Mouse (Mus musculus) heart, embryonic 12.5 days (tissue): ENCODE measurements at regions not wholly inside any gene's neighbourhood (a gene's known extent, or its start where the extent isn't known, plus 50 kb on each side); places are given as distances from the start of the nearest gene placed in this dataset.
"Not testable (repeated sequence)": the region's sequence is repeated elsewhere in the genome, so short reads cannot be mapped to it uniquely, and the experiment has no call there.

Source experiments
- ATAC-seq: fragments of 200-750 bp; cut with Nextera tagmentation; 2 replicates; pipeline ENCODE4 v1.8.0; 2017; ENCODE audit warnings: moderate TSS enrichment, moderate library complexity; ENCODE audit not compliant: insufficient number of reproducible peaks, low FRiP score
- H3K27ac ChIP-seq: fragments of 300-500 bp; sonication (generic); 2 replicates; pipeline ENCODE4 v1.5.1; 2016; ENCODE audit warnings: mild to moderate bottlenecking, moderate library complexity; ENCODE audit not compliant: poor library complexity, severe bottlenecking
- H3K27me3 ChIP-seq: fragments of 300-500 bp; sonication (generic); replicated peaks from 2 replicates; pipeline ENCODE4 v1.6.1; 2016; ENCODE audit warnings: mild to moderate bottlenecking, moderate library complexity
- H3K36me3 ChIP-seq: fragments of 300-500 bp; sonication (generic); 2 replicates; pipeline ENCODE4 v1.6.1; 2016; ENCODE audit warnings: mild to moderate bottlenecking, moderate library complexity
- H3K4me1 ChIP-seq: fragments of 300-500 bp; sonication (generic); replicated peaks from 2 replicates; pipeline ENCODE4 v1.6.1; 2016; ENCODE audit warnings: mild to moderate bottlenecking
- H3K4me2 ChIP-seq: fragments of 300-500 bp; sonication (generic); 2 replicates; pipeline ENCODE4 v1.6.1; 2016; ENCODE audit warnings: mild to moderate bottlenecking, moderate library complexity
- H3K4me3 ChIP-seq: fragments of 300-500 bp; sonication (generic); 2 replicates; pipeline ENCODE4 v1.5.1; 2016; ENCODE audit warnings: mild to moderate bottlenecking
- H3K9ac ChIP-seq: fragments of 300-500 bp; sonication (generic); 2 replicates; pipeline ENCODE4 v1.6.1; 2016; ENCODE audit warnings: mild to moderate bottlenecking, moderate library complexity
- H3K9me3 ChIP-seq: fragments of 300-500 bp; sonication (generic); replicated peaks from 2 replicates; pipeline ENCODE4 v1.6.1; 2016; ENCODE audit warnings: mild to moderate bottlenecking, moderate library complexity
- WGBS: fragments of 180-500 bp; shearing (Covaris S2); methylation state at CpG from one replicate; pipeline ENCODE4 v1.1.7; 2016; 5-methylcytosine and 5-hydroxymethylcytosine counted together

DNA sequence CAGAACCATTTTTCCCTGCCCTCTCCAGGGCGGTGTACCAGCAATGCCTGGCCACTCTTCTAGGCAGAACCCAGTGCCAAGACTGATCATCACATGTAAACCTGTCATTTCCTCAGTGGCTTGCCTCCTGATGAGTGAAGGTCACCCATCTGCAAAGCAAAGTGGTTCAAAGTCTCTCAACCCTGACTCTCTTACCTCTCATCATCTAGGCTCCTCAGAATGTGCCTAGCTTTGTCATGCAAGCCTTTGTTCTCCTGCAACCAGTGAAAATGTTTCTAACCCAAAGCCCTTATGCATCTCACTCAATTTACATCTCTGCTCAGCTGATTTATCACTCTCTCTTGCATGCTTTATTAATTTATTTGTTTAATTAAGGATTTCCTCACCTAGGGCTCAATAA is 445.5 kb downstream of the Anxa1 start:
- Histone ChIP-seq H3K4me1 (no peaks in the 10 kb centered on the region), H3K4me3 (no peak overlapping the region), H3K4me2 (no peak overlapping the region), H3K9me3 (no peaks in the 10 kb centered on the region), H3K9ac (no peak overlapping the region), H3K36me3 (no peaks in the 10 kb centered on the region), H3K27me3 (no peaks in the 10 kb centered on the region), H3K27ac (no peak overlapping the region)
- ATAC-seq = no peak
- 54% methylated on average over 1 of the region's 1 CpGs for WGBS

DNA sequence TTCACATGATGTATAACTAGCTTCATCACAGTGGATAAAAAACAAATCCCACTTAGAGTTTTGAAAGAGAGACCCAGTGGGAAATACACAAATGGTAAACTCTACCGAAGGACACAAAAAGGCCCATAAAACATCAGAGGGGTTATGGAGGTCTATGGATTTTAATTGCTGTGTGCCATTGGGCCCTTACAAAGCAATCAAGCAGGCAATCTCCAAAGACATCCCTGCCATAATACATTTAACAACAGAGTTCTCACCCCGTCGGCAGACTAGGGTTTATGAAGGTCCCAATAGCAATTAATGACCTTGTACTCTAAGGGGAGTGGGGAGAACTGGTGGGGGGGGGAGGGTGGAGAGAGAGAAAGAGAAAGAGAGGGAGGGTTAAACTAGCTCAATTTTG is 448.0 kb downstream of the Anxa1 start:
- Histone ChIP-seq H3K4me2 (no peak overlapping the region), H3K4me3 (no peak overlapping the region), H3K9ac (no peak overlapping the region), H3K27me3 (no peaks in the 10 kb centered on the region), H3K27ac (no peak overlapping the region), H3K9me3 (no peaks in the 10 kb centered on the region), H3K36me3 (no peaks in the 10 kb centered on the region), H3K4me1 (no peaks in the 10 kb centered on the region)
- no peak for ATAC-seq
- WGBS = 85% methylated on average over 3 of the region's 3 CpGs

DNA sequence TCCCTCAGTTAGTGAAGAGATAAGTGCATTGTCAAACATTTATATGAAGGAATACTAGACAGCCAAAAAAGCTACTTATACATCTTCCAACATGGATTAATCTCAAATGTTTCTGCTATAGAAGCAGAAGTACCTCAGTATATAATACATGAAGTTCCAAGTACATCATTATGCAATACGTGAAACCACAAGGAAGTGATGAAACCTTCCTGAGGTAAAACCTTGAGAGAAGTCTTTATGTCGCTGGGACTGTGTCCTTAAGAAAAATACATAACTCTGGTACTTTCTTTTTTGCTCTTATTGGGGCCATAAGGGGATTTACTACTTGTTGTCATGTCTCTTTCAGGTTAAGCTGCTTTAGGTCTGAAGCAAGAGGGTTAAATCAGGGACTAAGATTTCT is 469.6 kb downstream of the Anxa1 start:
- no peaks in the 10 kb centered on the region for H3K36me3 ChIP-seq
- H3K4me2 ChIP-seq = no peak overlapping the region
- no peaks in the 10 kb centered on the region for H3K27me3 ChIP-seq
- no peak overlapping the region for H3K9ac ChIP-seq
- no peak overlapping the region for H3K27ac ChIP-seq
- no peaks in the 10 kb centered on the region for H3K4me1 ChIP-seq
- no peak for ATAC-seq
- H3K4me3 ChIP-seq = no peak overlapping the region
- 74% methylated on average over 2 of the region's 2 CpGs for WGBS
- no peaks in the 10 kb centered on the region for H3K9me3 ChIP-seq

DNA sequence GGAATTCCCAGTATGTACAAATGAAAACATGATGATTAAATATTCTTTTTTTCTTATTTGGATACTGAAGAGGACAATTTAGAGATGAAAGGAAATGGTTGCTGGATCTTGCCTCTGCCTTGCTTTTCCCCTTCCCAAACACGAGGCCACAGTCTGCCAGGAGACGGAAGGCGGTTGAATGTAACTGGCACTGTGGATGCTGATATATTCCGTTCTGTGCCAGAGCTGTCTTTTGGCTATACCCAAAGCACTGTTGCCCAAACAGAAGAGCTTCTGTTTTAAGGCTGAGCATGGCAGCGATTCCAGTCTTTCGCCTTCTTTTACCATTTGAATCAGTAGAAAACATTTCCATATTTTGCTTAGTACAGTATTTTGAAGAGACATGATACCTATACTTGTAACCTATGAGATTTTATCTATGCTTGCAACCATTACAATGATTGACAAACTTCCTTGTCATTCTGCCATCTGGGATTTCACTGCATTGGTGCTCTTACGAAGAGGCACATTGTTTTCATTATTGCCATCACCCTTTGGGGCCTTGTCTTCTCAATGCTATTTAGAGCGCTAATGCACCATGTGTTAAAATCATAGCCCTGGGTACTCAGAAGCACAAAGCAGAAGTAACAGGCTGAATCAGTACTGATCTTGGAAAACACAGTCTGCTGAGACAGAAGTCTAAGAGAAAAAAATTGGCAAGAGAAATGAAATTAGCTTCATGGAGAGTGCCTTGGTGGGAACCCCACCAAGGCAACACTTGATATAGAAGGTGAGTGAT is 504.6 kb downstream of the Anxa1 start:
- Histone ChIP-seq H3K4me1 (no peaks in the 10 kb centered on the region), H3K27ac (no peak overlapping the region), H3K4me2 (no peak overlapping the region), H3K27me3 (no peaks in the 10 kb centered on the region), H3K4me3 (no peak overlapping the region), H3K9ac (no peak overlapping the region), H3K9me3 (no peaks in the 10 kb centered on the region), H3K36me3 (no peaks in the 10 kb centered on the region)
- WGBS = 83% methylated on average over 8 of the region's 8 CpGs
- no peak for ATAC-seq

DNA sequence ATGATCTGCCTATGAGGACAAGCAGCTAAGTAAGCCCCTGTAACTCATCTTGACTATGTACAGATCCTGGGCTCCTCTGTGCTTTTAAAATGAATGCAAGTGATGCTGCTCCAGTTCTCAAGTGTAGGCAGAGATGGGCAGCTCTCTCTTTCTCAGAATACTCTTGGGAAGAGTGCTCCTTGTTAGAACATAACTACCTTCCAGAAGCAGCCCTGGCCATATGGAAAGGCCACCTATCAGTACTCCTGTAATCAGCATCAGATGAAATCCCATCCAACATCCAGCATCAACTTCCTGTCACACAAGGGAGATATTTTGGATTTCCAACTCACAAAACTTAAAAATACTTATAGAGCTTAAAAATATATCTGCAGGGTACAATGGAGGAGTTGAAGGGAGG is 509.8 kb downstream of the Anxa1 start:
- no peaks in the 10 kb centered on the region for H3K36me3 ChIP-seq
- no peak overlapping the region for H3K9ac ChIP-seq
- H3K4me1 ChIP-seq = no peaks in the 10 kb centered on the region
- ATAC-seq = no peak
- no peak overlapping the region for H3K4me3 ChIP-seq
- no peaks in the 10 kb centered on the region for H3K9me3 ChIP-seq
- H3K27ac ChIP-seq = no peak overlapping the region
- no peaks in the 10 kb centered on the region for H3K27me3 ChIP-seq
- H3K4me2 ChIP-seq = no peak overlapping the region

DNA sequence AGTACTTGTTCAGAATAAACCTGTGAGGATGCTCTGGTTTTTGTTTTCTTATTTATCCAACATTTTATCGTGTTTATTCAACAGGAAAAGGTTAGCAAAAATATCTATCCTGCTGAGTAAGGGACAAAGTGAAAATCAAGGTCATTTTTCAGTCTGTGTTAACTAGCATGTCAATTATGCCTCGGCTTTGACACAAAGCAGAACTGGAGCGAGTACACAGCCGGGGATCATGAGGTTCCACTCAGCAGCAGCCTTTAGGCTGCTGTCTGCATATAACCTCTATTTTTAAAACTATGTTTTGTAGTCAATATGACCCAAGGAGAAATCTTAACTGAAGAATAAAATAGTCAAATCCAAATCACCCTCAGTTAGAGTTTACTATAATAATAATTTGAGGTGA is 542.6 kb downstream of the Anxa1 start:
- H3K4me1 ChIP-seq = no peaks in the 10 kb centered on the region
- H3K27ac ChIP-seq = no peak overlapping the region
- H3K9ac ChIP-seq = no peak overlapping the region
- H3K4me2 ChIP-seq = no peak overlapping the region
- H3K36me3 ChIP-seq = no peaks in the 10 kb centered on the region
- no peak overlapping the region for H3K4me3 ChIP-seq
- ATAC-seq = no peak
- 43% methylated on average over 4 of the region's 4 CpGs for WGBS
- no peaks in the 10 kb centered on the region for H3K9me3 ChIP-seq
- H3K27me3 ChIP-seq = no peaks in the 10 kb centered on the region

DNA sequence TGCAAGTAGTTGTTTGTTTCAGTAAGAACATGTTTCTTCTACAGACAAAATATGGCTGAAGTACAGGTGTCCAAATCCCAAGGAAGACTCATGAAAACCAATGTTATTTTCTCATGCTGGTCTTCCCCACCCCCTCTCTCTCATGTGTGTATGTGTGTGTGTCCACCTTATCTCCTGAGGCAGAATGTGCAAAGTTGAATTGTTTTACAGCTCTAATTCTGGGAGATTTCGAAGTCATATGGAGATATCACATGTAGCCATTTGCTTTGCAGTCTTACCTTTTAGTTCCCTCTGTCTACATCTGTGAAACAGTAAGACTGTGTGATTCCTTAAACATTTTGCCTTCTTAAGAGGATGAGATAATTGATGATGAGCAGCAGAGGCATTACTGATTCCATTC is 582.8 kb downstream of the Anxa1 start:
- no peak overlapping the region for H3K4me3 ChIP-seq
- H3K27ac ChIP-seq = no peak overlapping the region
- no peak overlapping the region for H3K9ac ChIP-seq
- no peaks in the 10 kb centered on the region for H3K27me3 ChIP-seq
- H3K9me3 ChIP-seq = no peaks in the 10 kb centered on the region
- no peak for ATAC-seq
- H3K4me2 ChIP-seq = no peak overlapping the region
- H3K4me1 ChIP-seq = no peaks in the 10 kb centered on the region
- no peaks in the 10 kb centered on the region for H3K36me3 ChIP-seq
- WGBS = 73% methylated on average over 1 of the region's 1 CpGs

DNA sequence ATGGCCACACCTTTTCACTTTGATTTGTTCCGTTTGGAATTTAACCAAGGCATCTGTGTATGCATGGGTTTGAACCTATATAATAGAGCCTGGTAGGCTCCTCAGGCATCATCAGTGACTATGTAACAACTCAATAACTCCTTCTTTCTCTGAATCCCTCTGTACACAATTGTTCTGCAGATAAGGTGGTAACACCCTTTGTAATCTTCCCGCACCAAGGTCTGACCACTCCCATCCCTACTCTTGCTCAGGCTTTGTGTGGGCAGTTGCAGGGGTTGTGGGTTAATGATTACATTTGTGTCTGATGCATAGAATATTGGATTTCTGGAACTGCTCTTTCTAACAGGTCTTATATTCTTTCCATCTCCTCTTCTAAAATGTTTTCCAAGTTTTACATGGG is 596.9 kb downstream of the Anxa1 start:
- no peaks in the 10 kb centered on the region for H3K27me3 ChIP-seq
- H3K9ac ChIP-seq = no peak overlapping the region
- WGBS = 73% methylated on average over 2 of the region's 2 CpGs
- ATAC-seq = no peak; the same call in 1 of the 2 replicates
- H3K4me1 ChIP-seq = no peaks in the 10 kb centered on the region
- H3K27ac ChIP-seq = no peak overlapping the region
- H3K36me3 ChIP-seq = no peaks in the 10 kb centered on the region
- H3K4me2 ChIP-seq = no peak overlapping the region
- H3K9me3 ChIP-seq = no peaks in the 10 kb centered on the region
- H3K4me3 ChIP-seq = no peak overlapping the region

DNA sequence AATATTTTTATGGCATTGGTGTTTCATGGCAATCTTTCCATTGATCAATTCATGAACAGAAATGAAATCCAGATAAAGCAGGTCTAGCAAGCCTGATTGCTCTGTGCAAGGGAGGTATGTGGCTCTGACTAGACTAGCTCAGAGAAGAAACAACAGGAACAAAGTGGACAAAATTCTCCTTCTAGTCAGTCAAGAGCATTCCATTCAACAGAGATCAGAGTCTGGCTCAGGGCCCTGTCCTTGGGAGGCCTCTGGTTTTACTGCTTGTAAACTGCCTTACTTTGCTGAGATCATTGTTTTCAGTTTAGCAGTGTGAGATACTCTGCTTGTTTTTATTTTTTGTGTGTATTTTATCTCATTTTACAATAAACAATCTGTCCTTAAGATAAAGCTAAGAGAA is 607.2 kb downstream of the Anxa1 start:
- Histone ChIP-seq H3K4me1 (no peaks in the 10 kb centered on the region), H3K9me3 (no peaks in the 10 kb centered on the region), H3K4me3 (no peak overlapping the region), H3K27ac (no peak overlapping the region), H3K36me3 (no peaks in the 10 kb centered on the region), H3K27me3 (no peaks in the 10 kb centered on the region), H3K9ac (no peak overlapping the region), H3K4me2 (no peak overlapping the region)
- peak; percentile 63; the same call in 1 of the 2 replicates for ATAC-seq

DNA sequence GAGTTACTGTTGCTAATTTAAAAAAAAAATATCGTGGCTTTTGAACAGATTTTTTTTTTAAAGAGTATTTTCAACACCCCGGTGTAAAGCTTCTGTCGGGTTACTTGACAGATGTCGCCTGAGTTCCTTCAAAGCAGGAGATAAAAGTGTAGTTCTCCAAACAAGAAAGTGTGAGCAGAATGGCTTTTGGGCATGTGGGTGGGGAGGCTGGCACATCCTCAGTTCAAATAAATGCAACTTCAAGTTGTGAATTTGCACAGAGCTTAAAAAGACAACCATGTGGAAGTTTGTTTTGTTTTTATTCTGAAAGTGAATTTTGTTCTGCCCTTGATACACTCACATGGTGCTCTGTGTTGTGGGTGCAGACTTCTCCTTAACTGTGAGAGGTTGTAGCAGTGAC is 612.9 kb downstream of the Anxa1 start:
- WGBS = 27% methylated on average over 4 of the region's 4 CpGs
- no peak overlapping the region for H3K27ac ChIP-seq
- no peaks in the 10 kb centered on the region for H3K36me3 ChIP-seq
- no peak for ATAC-seq
- H3K9ac ChIP-seq = no peak overlapping the region
- H3K4me2 ChIP-seq = no peak overlapping the region
- H3K4me1 ChIP-seq = no peaks in the 10 kb centered on the region
- H3K9me3 ChIP-seq = no peaks in the 10 kb centered on the region
- H3K4me3 ChIP-seq = no peak overlapping the region
- no peaks in the 10 kb centered on the region for H3K27me3 ChIP-seq

DNA sequence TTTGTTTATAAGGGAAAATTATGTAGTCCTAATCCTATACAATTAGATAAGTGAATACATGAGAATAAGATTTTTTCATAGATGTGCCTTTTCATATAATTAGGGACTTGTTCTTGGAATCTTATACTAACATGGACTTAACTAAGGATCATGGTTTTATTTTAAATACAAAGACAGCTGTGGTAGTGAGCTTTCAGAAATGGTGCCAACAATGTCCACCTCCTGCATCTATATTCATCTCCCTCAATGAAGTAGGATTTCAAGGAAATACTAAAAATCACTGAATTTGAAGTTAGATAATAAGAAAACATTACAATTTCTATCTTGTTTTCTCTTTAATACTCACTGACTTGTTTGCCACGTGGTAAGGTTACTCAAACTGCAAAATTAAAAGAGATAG is 619.8 kb downstream of the Anxa1 start:
- no peaks in the 10 kb centered on the region for H3K36me3 ChIP-seq
- H3K27ac ChIP-seq = no peak overlapping the region
- no peaks in the 10 kb centered on the region for H3K9me3 ChIP-seq
- no peak for ATAC-seq
- H3K27me3 ChIP-seq = no peaks in the 10 kb centered on the region
- H3K4me2 ChIP-seq = no peak overlapping the region
- H3K4me1 ChIP-seq = no peaks in the 10 kb centered on the region
- H3K9ac ChIP-seq = no peak overlapping the region
- 36% methylated on average over 1 of the region's 1 CpGs for WGBS
- H3K4me3 ChIP-seq = no peak overlapping the region

DNA sequence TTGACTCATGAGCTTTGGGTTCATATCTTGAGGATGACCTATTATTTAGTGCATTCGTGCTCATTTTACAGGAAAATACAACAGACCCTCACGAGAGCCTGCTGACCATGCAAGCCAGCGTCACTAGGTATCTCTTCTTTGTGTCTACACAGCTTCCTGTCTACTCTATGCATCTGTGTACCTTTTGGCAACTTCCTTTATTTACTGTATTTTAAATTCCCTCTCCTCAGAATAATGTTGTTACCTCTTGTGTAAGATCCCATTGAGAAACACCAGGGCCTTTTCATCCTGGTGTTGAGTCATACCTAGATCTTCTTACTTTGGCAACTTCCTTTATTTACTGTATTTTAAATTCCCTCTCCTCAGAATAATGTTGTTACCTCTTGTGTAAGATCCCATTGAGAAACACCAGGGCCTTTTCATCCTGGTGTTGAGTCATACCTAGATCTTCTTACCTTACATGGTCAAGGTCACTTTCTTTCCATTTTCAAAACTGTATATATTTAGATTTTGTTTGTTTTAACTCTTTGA is 639.1 kb upstream of the Rorb start:
- not testable (repeated sequence) for H3K4me3 ChIP-seq, H3K4me2 ChIP-seq, H3K4me1 ChIP-seq, H3K36me3 ChIP-seq, H3K27ac ChIP-seq, ATAC-seq, H3K27me3 ChIP-seq, H3K9ac ChIP-seq, H3K9me3 ChIP-seq
- 74% methylated on average over 3 of the region's 3 CpGs for WGBS
